Mouse (Mus musculus) layer of hippocampus, adult 8-10 months (tissue): ENCODE results near the gene Tcl1. TPM values are rescaled to one million over a fixed set of nuclear protein-coding genes. Genes with fewer than 3 reads are reported as not detected.
"Not testable (repeated sequence)": the region's sequence is repeated elsewhere in the genome, so short reads cannot be mapped to it uniquely, and the experiment has no call there.

Experiments
- DNase-seq, 2 experiments: peaks; one replicate each; pipeline ENCODE4 v3.0.0; 2022; ENCODE audit warnings: low spot score in 2 of 2
- total RNA-seq, 4 experiments: library from RNA; stranded (reverse); gene quantifications; 2 replicates each; pipeline ENCODE4 v1.2.4; 2022

Tcl1 gene
- total RNA-seq, result not detected

GRCm38 (mm10) chr12:105222601-105223319 lies at the start of gene Tcl1:
Tcl1 (minus strand) TSS chr12:105222793.
- DNase-seq, result no peak

- no peak for DNase-seq
Observed at GRCm38 (mm10) chr12:105271016-105271965, 48.7 kb upstream of the Tcl1 start.

- no peak for DNase-seq
Observed at GRCm38 (mm10) chr12:105267076-105267475, 44.5 kb upstream of the Tcl1 start.

- DNase-seq, result no peak
Observed at GRCm38 (mm10) chr12:105266096-105266495, 43.5 kb upstream of the Tcl1 start.

GRCm38 (mm10) chr12:105259221-105259620 lies 36.6 kb upstream of the Tcl1 start:
- no peak for DNase-seq

GRCm38 (mm10) chr12:105258787-105259186 lies 36.2 kb upstream of the Tcl1 start:
- DNase-seq, result peak in 1 of 2 experiments; percentile 26

- no peak for DNase-seq
Observed at GRCm38 (mm10) chr12:105253796-105254195, 31.2 kb upstream of the Tcl1 start.

GRCm38 (mm10) chr12:105248763-105249233 lies 26.2 kb upstream of the Tcl1 start:
- no peak for DNase-seq

- no peak for DNase-seq
Observed at GRCm38 (mm10) chr12:105239060-105239459, 16.5 kb upstream of the Tcl1 start.

GRCm38 (mm10) chr12:105235091-105235490 lies 12.5 kb upstream of the Tcl1 start:
- no peak for DNase-seq

GRCm38 (mm10) chr12:105234362-105234761 lies 11.8 kb upstream of the Tcl1 start:
- no peak for DNase-seq

GRCm38 (mm10) chr12:105224621-105225320 lies 2.2 kb upstream of the Tcl1 start:
- DNase-seq, result no peak

GRCm38 (mm10) chr12:105217101-105217760 lies 5.4 kb downstream of the Tcl1 start:
- DNase-seq, result no peak

GRCm38 (mm10) chr12:105209231-105209630 lies 13.4 kb downstream of the Tcl1 start:
- no peak for DNase-seq

GRCm38 (mm10) chr12:105208441-105208840 lies 14.2 kb downstream of the Tcl1 start:
- no peak for DNase-seq

- DNase-seq, result no peak
Observed at GRCm38 (mm10) chr12:105207071-105207470, 15.5 kb downstream of the Tcl1 start.

- DNase-seq, result not testable (repeated sequence)
Observed at GRCm38 (mm10) chr12:105201657-105202056, 20.9 kb downstream of the Tcl1 start, which contains the start of gene Tcl1b4. Tcl1b4 (plus strand) TSS chr12:105201957.

- not testable (repeated sequence) for DNase-seq
Observed at GRCm38 (mm10) chr12:105199684-105200497, 22.7 kb downstream of the Tcl1 start.

GRCm38 (mm10) chr12:105190743-105191142 lies 31.9 kb downstream of the Tcl1 start, which contains the start of gene Tcl1b3:
Tcl1b3 (plus strand) TSS chr12:105191043.
- not testable (repeated sequence) for DNase-seq

- DNase-seq, result not testable (repeated sequence)
Observed at GRCm38 (mm10) chr12:105188980-105189379, 33.6 kb downstream of the Tcl1 start.
